Mouse (Mus musculus): ENCODE measurements at regions not wholly inside any gene's neighbourhood (a gene's known extent, or its start where the extent isn't known, plus 50 kb on each side); places are given as distances from the start of the nearest gene placed in this dataset.
A peak's percentile ranks its signal among the peaks of the same experiment; 100 is the strongest.
"Not testable (repeated sequence)": the region's sequence is repeated elsewhere in the genome, so short reads cannot be mapped to it uniquely, and the experiment has no call there.

DNA sequence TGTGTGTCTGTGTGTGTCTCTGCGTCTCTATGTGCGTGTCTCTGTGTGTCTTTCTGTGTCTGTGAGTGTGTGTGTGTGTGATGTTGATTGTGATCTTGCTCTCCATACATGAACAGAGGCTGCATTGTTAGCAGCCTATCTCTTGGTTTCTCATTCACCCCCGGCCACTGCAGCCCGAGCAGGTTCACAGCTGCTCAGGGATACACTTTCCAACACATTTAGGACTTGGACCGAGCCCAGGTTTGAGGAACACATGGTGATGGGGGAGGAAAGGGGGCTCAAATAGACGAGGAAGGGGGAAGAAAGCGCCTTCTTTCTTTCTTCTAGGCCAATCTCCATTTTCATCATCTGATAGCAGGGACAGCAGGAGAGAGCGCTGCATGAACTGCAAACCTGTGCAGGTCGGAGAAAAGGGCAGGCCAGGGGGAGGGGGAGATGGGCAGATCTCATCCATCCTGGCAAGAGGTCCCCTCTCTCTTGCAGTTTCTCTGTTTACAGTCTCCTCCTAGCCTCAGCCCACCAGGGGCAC lies 123.2 kb downstream of the Zfp36l1 start:
- DNase-seq, result no peak

DNA sequence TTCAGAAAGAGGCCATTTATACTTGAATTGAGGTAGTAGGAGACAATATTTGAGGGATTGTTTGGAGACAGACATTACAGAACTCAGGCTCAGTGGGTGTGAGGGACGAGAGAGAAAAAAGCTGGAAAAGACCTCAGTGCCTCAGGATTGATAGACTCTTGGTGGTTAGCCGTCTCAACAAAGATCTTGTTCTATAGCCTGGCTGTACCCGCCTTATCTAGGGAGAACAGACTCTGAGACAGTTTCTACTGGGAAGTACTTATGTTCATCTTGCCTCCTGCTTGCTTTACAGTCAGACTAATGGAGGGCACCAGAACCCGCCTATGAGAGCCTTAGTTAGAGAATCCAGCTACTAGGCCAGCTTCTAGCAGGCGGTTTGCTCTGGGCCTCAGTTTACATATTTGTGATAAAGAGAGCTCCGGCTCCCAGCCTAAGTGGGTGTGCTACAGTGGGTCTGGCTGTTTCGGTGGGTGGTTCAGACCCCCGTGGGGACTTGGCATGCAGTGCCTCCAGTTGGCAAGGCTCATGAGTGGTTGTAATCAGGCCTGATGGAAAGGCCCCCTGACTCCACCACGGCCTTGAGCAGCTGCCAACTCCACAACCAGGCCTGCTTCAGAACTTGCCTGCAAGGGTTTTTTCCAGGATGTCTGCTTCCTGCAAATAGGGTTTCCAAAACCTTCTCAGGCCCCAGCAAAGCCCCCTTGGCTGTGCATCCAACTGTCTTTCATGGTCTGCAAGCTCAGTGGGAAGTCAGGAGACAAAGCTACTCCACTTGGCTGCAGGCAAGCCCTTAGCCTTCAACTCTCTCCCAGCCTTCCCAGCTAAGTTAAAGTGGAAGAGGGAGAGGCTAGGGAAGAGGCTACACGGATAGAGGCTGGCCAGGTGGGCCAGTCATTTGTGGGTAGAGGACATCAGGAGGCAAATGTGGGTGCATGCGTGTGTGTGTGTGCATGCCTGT lies 124.1 kb downstream of the Zfp36l1 start:
- DNase-seq, result no peak

DNA sequence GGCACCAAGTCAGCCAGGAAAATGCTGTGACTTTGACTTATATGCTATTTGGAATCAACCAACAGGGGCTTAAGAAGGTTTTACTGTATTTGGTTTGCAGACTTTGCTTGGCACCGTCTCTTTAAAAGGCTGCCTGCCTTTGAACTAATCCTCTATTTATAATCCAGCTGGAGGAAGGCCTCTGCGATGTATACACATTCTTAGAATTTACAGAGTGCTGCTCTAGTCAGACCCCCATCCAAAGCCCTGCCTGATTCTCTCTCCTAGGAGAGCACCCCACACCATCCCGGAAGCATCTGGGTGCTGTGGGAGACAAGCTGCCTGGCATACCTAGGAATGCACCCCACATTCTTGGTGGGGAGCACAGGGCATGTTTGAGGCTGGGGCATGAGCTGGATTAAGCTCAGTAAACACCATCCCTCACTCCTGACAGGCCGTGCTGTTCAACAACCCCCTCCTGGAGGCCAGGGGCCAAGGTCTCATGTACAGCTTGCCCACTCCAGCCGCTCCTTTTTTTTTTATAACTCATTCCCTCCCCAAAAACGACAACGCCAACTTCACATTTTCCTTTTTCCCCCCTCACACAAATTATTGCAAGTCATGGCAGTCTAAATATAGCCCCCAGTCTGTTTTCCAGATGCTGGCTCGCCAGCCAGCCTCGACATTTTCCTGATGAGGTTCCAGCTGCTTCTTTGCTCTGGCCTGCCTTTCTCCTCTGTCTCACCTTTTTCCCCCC lies 126.4 kb downstream of the Zfp36l1 start:
- no peak for DNase-seq

DNA sequence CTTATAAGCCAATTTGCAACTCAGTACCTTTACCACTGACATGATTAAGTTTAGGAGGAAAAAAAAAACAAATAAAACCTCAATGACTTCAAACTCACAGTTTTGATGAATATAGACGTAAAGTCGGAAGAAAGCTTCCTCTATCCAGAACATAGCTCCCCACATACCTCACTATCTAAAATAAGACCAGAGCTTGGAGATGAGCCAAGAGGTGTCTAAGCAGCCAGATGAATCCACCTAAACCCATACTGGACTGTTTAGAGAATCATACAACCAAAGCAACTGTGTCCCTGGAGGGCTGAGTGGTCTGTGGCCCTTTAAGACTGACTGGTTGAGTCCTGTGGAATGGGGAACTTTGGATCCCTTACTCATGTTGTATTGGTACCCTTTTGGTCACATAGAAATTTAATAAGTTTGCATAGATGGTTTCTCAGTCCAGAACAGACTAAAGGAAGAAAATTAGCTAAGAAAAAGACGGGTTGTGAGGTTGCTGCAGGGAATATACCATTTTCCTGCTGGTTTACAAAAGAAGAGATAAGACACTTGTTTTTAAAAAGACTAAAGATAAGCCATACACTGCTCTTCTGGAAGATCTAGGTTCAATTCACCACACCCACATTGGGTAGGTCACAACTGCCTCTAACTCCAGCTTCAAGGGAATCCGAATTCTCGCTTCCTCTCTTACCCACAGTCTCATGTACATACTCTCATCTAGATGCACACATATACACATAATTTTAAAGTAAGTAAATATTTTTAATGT lies 127.6 kb downstream of the Zfp36l1 start:
- no peak for DNase-seq

DNA sequence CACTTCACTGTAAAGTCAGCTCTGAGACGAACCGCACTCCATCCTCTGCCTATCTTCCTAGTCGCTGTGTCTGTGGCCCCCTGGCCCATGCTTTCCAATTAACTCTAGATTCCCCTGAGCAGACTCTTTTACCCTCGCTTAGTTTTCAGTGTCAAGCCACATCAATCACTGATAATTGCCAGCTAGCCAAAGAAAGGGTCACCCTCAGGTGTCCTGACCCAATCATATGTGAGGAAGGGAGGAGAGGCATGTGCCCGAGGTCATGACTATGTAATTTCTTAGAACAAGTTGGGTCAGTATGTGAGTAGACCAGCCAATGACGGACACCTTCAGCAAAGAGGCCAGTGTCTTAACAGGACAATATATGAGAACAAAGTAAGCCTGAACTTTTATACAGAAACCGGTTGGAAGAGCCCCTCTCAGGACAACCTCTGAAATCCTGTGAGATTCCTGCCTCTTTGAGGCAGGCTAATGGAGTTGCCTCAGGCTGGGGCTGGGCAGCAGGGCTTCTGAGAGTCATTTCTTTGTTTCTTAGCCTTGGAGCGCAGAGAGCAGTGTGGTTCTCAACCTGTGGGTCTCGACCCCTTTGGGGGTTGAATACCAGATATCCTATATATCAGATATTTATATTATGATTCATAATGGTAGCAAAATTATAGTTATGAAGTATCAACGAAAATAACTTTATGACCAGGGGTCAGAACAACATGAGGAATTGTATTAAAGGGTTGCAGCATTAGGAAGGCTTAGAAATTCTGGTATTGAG lies 128.6 kb downstream of the Zfp36l1 start:
- no peak for DNase-seq

DNA sequence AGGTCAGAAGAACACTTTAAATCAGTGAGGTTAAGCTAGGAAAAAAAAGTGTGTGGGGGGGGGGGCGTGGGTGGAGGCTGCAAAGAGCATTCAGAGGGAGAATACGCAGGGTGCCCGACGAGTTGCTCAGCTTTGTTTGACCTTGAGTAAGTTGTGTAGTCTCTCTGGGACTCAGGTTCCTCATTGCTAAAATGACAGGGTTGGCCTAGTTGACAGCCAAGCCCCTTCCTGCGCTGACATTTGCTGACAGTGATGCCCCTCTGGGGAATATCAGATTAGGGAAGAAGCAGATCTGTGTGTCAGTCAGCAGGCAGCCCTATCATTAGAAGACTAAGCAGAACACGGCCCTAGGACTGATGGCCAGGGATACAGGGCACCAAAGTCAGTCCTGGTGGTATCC lies 129.6 kb downstream of the Zfp36l1 start:
- DNase-seq, result no peak

DNA sequence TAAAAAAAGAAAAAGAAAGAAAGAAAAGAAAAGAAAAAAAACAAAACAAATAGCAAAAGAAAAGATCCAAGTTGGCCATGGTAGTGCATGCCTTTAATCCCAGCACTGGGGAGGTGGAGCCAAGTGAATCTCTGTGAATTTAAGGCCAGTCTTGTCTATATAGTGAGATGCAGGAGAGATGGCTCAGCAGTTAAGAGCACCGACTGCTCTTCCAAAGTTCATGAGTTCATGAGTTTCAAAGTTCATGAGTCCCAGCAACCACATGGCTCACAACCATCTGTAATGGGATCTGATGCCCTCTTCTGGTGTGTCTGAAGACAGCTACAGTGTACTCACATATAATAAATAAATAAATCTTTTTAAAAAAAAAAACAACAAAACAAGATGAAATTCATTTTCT lies 130.3 kb downstream of the Zfp36l1 start:
- DNase-seq, result not testable (repeated sequence)

DNA sequence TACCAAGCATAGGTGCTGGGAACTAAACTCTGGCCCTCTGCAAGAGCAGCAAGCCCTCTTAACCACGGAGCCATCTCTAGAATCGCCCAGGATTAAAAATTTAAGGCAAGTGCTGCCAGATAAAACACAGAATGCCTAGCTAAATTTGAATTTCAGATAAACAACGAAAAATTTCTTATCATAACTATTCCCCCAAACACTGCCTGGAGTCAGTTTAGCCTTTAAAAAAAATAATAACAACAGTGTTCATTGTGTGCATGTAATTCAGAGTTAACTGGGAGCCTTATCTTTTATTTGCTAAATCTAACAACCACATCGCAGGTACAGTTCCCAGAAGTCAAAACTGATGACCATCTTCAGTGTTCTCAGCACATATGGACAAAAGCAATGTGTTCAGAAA lies 132.1 kb downstream of the Zfp36l1 start:
- no peak for DNase-seq

DNA sequence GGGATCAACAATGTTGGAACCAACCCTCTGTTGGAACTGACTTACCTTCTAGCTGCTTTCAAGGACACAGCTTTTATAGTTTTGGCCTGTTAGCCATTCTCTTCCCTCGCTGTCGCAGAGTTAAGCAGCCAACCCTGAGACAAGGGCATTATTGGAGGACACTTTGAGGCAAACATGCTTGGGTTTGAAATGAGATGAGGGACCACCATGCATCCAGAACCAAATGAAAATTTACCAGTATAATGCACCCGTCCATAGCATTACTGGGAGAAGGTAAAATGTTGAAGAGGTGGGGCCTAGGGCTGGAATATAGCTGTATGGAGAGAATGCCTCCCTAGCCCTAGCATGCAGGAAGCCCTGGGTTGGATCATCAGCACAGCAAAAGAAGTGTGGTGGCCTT lies 135.7 kb downstream of the Zfp36l1 start:
- no peak for DNase-seq

DNA sequence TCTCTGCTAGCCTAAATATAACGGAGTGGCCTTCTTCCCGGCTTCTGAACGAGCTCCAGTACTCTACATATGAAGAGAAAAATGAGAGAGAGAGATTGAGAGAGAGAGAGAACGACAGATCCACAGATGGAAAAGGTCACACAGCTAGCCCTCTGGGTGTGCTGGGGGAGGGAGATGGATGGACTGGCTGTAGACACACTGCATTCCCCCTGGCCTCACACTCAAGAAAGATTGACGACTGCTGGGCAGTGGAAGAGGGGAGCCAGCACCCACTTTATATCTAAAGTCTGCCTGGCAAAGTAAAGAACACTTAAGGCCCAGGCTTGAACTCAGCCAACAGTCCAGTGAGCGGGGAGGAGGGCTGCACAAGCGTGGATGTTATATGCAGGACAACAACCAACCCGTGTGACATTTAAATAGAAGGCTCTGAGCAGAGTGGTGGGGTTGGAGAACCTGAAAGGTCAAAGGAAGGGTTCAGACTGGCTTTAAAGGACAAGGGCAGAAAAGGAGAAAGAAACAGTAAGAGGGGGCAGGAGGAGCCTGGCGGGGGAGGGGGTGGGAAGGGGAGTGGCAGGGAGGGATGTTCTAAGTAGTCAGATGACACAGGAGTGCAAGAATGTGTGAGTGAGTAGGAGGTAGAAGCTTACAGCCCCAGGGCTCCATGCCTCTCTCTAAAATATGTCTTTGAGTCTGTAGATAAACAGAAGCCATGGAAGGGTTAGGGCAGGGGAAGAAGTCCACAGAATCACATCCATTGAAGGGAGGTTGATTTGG lies 137.2 kb downstream of the Zfp36l1 start:
- no peak for DNase-seq

DNA sequence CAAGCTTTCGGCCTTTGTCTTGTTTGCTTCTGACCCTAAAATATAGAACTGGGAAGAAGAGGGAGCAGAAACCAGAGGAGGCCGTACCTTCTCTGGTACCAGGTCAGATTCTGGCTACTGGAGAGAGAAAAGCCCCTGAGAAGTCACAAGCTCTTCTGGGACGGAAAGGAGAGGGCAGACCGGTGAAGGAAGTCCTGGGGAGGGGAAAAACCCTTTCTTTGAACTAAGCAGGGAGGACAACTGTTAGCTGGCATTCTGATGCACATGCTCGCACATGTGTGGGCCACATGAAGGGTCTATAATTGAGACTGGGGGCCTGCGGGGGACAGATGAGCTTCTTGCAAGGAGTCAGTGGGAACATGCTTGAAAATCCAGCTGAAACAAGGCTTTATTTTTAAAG lies 137.8 kb downstream of the Zfp36l1 start:
- no peak for DNase-seq

DNA sequence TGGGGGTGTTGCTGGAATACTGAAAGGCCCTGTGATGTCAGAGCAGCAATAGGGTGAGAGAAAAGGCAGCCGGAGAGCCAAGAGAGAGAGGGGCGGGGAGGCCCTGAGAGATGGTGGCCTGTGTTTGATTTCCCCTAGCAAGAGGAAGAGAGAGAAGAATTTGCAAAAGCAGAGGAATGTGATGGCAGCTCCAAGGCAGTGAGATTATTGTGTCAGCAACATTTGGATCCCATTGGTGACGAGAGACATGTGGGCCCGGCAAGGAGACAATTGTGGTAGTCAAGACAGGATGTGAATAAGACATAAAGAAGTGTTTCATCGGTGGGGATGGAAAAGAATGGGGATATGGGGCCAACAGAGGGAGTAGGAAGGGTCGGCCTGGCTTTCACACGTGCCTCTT lies 138.3 kb downstream of the Zfp36l1 start:
- peak in 1 of 2 experiments; percentile 44 for DNase-seq

DNA sequence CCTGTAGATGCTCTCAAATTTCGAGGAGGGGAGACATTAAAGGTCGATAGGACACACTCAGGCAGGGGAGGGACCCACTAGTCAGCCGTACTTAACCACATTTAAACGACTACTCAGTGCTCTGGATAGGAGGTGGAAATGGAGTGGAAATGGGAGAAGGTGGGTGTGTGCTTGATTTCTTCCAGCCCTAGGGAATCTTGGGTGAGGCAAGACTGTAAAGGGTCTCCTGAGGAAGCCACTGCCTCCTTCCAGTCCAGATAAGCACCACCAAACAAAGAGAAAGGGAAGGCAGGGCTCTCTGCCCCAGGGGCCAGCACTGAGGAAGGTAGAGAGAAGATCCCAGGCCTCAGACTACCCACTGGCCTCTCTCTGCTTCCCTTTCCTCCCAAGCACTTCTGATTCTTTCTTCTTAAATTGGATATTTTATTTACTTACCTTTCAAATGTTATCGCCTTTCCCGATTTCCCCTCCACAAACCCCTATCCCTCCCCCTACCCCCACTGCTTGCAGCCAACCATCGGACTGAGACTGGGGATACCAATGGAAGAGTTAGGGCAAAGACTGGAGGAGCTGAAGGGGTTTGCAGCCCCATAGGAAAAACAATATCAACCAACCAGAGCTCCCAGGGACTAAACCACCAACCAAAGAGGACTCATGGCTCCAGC lies 139.1 kb downstream of the Zfp36l1 start:
- DNase-seq, result no peak

DNA sequence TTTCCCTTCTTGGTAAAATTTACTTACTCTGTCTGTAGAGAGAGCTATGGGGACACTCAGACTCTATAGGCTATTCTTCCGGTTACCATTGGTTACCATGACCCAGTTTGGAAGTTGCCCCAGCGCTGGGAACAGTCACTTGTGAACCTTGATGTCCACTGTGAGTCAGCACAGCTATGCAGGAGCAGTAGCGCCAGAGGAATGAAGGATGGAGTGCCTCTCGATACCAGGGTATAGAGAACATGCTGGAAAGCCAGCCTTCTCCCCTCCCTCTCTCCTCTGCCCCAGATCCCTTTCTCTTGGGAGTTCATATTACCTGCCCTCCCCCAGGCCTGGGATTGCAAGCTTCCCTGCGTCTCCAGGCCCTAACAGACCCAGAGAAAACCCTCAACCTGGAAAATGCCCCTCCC lies 141.8 kb downstream of the Zfp36l1 start:
- no peak for DNase-seq

DNA sequence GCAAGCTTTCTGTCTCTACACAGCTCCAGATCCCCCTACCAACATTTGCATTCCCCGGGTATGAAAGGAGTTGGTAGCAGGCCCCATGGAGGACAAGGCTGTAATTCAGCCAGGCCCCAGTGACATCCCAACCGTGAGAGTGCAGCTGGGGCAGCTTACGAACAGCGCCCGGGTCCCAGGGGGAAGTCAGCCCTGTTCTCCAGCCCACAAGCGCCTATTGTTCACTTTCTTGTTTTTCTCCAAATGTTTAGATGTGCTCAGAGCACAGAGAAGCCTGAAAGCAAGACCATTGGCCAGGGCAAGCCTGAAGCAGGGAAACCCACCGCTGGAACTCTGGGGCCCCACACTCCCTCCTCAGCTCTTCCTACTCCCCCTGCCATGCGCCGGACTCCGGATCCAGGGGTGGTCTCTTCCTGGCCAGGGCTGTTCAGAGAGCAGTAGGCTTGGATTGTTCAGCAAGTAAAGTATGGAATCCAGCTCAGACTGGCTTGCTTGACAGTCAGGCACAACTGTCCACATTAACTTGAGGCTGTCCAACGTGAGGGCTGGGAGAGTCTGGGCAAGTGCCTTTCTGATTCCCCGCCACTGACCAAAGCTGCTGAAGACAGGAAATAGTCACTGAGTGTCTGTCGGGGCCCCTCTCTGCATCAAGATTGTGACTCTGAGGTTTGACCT lies 142.4 kb downstream of the Zfp36l1 start:
- DNase-seq, result no peak

DNA sequence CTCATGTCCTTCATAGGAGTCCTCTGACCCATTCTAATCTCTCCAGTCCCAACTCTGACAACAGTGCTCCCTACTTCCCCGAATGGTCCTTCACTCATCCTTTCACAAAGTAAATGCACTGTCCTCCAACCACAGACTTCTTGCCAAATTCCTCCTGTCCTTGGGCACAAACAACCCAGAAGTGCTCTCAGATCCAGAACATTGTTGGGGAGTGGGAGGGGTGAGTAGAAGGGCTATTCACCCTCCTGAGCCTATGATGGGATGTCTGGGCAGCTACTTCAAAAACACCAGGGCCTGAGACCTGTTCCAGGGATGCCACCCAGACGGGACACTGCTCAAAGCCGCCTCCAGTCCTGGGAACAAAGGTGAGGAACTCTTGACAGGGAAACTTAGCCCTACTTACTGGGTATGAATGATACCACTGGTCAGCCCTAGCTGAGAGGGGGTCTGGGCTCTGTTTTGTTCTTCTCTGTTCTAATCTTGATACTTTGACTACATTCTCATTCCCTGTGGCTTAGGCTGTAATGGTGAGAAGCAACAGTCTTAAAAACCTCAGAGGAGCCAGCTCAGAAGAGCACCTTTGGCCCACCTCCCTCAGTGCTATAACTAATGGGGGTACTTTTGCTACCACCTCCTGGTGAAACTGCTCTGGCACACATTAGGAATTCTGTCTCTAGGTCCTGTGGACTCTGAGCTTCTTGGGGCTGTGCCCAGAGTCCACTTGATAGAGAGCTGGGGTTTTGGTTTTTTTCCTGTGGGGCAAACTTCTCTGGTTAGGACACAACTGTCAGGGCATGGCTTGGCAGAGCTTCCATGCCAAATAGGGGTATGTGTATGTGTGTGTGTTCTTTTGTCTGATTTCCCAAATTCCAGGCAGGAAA lies 143.2 kb downstream of the Zfp36l1 start:
- peak; percentile 61 to 73 for DNase-seq

DNA sequence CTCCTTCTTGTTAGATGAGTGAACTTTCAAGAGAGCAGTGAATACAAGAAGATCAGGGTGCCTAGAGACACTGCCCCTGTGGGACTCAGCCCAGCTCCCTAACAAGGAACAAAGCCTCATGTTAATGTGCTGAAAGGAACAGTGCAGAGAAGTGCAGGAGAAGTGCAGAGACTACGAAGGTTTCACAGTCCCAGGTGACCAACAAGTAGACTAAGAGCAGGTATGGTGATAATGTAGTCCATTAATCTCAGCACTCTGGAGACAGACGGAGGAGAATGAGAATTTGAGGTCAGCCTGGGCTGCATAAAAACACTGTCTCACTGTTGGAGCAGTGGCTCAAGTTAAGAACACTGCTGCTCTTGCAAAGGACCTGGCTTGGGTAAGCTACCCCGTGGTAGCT lies 144.1 kb downstream of the Zfp36l1 start:
- DNase-seq, result no peak

DNA sequence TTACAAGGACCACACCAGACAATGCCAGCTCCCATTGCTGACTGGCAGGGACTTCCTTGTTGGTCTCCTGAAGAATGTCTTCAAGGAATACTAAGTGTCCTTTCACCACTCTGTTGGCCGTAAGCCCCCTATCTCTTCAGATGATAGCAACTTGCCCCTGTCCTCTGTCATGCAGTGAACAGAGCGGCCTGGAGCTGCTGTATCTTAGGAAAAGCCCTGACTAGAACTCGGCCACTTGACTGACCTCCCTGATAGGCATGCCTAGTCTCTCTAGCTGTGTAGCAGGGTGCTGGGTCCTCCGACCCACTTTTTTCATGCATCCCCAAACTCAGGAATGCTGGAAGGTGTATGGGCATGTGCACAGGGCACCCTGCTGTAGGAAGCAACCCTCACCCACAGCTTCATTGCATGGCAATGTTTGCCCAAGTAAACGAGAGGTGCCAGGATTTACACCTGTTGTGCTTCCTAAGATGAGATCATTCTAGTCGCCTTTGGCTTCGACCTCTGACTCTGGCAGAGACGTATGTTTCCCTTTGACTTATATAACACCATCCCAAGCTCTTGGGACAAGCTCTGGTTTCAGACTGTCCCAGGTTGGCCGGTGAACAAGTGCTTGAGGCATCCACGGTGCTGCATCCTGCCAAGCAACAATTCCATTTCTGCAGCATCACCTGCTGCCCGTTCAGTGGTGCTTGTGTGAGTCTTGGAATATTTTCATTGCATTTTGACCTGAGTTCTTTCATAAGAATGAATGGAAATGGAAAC lies 145.1 kb downstream of the Zfp36l1 start:
- no peak for DNase-seq

All from lung, adult 18-20 months (tissue).